Mouse (Mus musculus) liver, embryonic 16.5 days (tissue): ENCODE measurements around the gene Arhgap33. TPM values are rescaled to one million over a fixed set of nuclear protein-coding genes. Genes with fewer than 3 reads are reported as not detected.

Experiments
- ATAC-seq: fragments of 200-750 bp; cut with Nextera tagmentation; 2 replicates; pipeline ENCODE4 v1.8.0; 2017; ENCODE audit warnings: low read depth, mild to moderate bottlenecking, moderate number of reproducible peaks, moderate library complexity
- H3K27ac ChIP-seq: fragments of 300-500 bp; sonication (generic); 2 replicates; pipeline ENCODE4 v1.5.1; 2014; ENCODE audit warnings: mild to moderate bottlenecking, low read length
- H3K27me3 ChIP-seq: fragments of 300-500 bp; sonication (generic); 2 replicates; pipeline ENCODE4 v1.6.1; 2014; ENCODE audit warnings: low read depth, low read length, mixed read lengths; ENCODE audit not compliant: control insufficient read depth, insufficient read depth
- H3K36me3 ChIP-seq: fragments of 300-500 bp; sonication (generic); 2 replicates; pipeline ENCODE4 v1.6.1; 2014; ENCODE audit warnings: mild to moderate bottlenecking; ENCODE audit not compliant: control insufficient read depth, insufficient read depth
- H3K4me1 ChIP-seq: fragments of 300-500 bp; sonication (generic); 2 replicates; pipeline ENCODE4 v1.6.1; 2014; ENCODE audit warnings: low read depth, low read length, mixed read lengths; ENCODE audit not compliant: control insufficient read depth
- H3K4me2 ChIP-seq: fragments of 300-500 bp; sonication (generic); 2 replicates; pipeline ENCODE4 v1.6.1; 2014; ENCODE audit warnings: low read depth, low read length, mixed read lengths
- H3K4me3 ChIP-seq: fragments of 300-500 bp; sonication (generic); 2 replicates; pipeline ENCODE4 v1.5.1; 2014; ENCODE audit warnings: low read depth, mild to moderate bottlenecking, low read length
- H3K9ac ChIP-seq: fragments of 300-500 bp; sonication (generic); 2 replicates; pipeline ENCODE4 v1.6.1; 2014; ENCODE audit warnings: low read depth, low read length
- H3K9me3 ChIP-seq: fragments of 300-500 bp; sonication (generic); replicated peaks from 2 replicates; pipeline ENCODE4 v1.6.1; 2016; ENCODE audit warnings: low read length; ENCODE audit not compliant: control insufficient read depth
- WGBS: fragments of 180-500 bp; shearing (Covaris S2); extraction: QIAGEN DNeasy Blood & Tissue Kit; methylation state at CpG from one replicate; pipeline ENCODE4 v1.1.7; 2014; ENCODE audit not compliant: insufficient replicate concordance; 5-methylcytosine and 5-hydroxymethylcytosine counted together
- polyA plus RNA-seq: library from polyadenylated mRNA; unstranded; fragments of >200 nt; fragmentation: Nextera tagmentation; extraction: Ambion mirVana; gene quantifications from 2 replicates; pipeline ENCODE4 v1.2.1, GENCODE M21; 2015

Gene Arhgap33
- polyA plus RNA-seq, 1 experiment from 2014 or later, result 2.6 TPM

DNA sequence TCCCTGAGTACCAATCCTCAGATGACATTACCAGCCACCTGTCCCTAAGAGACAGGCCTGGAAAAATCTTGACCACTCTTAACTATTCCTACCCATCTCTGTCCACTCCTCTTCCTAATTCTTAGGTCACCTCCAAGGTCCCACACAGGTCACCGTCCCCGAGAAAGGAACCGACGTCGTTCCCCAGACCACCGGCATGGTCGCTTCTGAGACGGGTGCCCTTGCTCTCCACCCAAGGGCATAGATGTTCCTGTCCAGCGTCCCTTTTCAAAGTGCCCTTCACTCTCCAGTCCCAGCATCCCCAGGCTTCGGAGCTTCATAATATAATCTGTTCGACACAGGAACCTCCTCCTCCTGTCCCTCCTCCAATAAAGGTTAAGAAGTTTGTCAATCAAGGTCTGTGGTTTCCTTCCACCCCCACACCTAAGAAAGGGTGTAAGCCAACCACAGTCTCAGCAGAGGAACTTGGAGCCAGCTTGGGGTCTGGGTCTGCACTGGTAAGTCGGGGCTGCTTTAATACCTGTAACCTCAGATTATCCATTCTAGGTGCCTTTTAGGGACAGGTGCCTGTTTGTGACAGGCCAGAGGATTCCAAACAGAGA, 30.2 kb upstream of the Arhgap33 start, which contains the start of gene Igflr1:
Gene Igflr1, plus strand, starts transcription at position 458 of the 602 bp plus-strand sequence.
- Histone ChIP-seq H3K36me3 (peaks cover 22% of the 10 kb centered on the region), H3K9ac (no peak within 1 kb of the TSS), H3K27ac (no peak within 1 kb of the TSS; the same call in 1 of the 2 replicates), H3K4me2 (peak within 1 kb of the TSS; percentile 73), H3K4me1 (peaks cover 15% of the 10 kb centered on the region), H3K9me3 (no peaks in the 10 kb centered on the region), H3K27me3 (no peaks in the 10 kb centered on the region), H3K4me3 (no peak within 1 kb of the TSS; the same call in 1 of the 2 replicates)
- ATAC-seq, result no peak
- 87% methylated on average over 12 of the region's 12 CpGs for WGBS

DNA sequence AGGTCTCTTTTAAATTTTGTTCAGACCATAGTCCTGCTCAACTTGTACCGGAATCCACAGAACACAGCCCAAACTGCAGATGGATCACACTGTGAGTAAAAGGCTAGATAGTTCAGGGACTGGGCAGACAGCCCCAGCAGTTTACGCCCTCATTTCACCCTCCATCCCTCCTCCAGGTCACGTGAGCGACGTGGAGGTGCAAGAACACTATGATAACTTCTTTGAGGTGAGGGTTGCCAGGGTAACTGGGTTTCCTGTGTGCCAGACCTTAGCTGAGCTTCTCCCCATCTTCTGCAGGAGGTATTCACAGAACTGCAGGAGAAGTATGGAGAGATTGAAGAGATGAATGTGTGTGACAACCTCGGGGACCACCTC, 29.0 kb upstream of the Arhgap33 start:
- peaks cover 20% of the 10 kb centered on the region for H3K4me1 ChIP-seq
- peaks cover 10% of the 10 kb centered on the region for H3K36me3 ChIP-seq
- H3K9ac ChIP-seq, result peak overlapping the region; percentile 90
- H3K9me3 ChIP-seq, result no peaks in the 10 kb centered on the region
- peak overlapping the region; percentile 95 for H3K4me3 ChIP-seq
- no peaks in the 10 kb centered on the region for H3K27me3 ChIP-seq
- WGBS, result 25% methylated on average over 6 of the region's 6 CpGs
- peak overlapping the region; percentile 73 for H3K4me2 ChIP-seq
- ATAC-seq, result no peak
- peak overlapping the region; percentile 98 for H3K27ac ChIP-seq

DNA sequence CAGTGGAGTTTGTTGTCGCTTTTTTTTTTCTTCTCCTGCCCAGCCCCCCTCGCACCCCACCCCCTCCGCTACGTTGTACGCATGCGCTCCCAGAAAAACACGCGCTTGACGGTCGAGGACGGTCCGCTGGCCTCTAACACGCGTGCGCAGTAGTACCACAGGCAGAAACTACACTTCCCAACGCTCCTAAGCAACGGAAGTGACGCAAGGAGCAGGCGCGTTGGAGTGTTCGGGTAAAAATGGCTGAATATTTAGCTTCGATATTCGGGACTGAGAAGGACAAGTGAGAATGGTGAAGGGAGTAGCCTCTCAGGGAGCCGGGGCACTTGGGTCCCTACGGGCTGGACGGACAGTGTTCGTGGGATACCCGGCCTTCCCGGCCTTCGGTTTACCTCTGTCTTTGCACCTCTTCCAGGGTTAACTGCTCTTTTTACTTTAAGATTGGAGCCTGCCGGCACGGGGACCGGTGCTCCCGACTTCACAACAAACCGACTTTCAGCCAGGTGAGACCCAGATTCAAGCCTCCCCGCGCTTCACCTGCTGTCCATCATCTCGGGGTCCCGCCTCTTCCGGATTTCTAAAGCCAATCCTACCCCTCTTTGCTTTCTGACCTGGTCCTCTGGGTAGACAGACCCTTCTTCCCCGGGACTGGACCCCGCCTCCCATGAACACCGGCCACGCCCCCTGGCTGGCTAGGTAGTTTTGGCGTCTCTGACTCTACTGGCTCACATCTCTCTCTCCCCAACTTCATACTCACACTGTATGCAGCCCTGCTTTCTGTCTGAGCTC, 28.5 kb upstream of the Arhgap33 start, which contains the start of the genes U2af1l4, Gm49396 and Psenen:
Gene U2af1l4, plus strand, starts transcription at position 185 of the 789 bp plus-strand sequence.
Gene Gm49396, plus strand, starts transcription at position 228 of the 789 bp plus-strand sequence.
Gene Psenen, minus strand, starts transcription at position 511 of the 789 bp plus-strand sequence.
- H3K9ac ChIP-seq, result peak within 1 kb of the TSS; percentile 90
- no peaks in the 10 kb centered on the region for H3K9me3 ChIP-seq
- peak within 1 kb of the TSS; percentile 98 for H3K27ac ChIP-seq
- under 1% methylated on average over 45 of the region's 45 CpGs for WGBS
- H3K4me3 ChIP-seq, result peak within 1 kb of the TSS; percentile 95
- peaks cover 5% of the 10 kb centered on the region for H3K36me3 ChIP-seq
- H3K27me3 ChIP-seq, result no peaks in the 10 kb centered on the region
- H3K4me1 ChIP-seq, result peaks cover 26% of the 10 kb centered on the region
- peak within 1 kb of the TSS; percentile 73 for H3K4me2 ChIP-seq
- peak; percentile 82 for ATAC-seq

DNA sequence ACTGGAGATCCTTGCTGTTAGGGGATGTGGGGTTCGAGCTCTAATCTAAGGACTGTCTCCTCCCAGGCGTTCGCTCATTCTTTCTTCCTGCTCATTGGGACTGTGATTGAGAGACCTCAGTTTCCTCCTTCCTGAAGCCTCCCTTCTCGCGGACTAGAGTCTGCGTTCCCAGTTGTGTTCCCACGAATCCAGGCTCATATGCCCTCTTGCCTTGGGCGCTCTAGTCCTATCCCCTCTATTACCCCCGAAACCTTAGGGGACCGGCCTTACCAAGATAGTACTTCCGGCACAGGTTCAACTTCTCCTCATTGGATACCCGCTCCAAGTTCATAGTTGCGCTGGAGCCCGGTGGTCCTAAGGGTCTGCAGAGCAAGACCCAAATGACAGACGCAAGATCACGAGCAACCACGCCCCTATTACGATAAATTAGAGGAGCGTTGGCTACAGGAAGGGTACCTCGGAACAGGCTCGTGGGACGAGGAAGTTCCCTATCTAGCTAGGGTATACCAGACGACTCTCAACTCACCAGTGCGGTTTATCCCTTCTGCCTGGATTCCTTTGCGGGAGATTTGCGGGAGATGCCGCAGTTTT, 27.8 kb upstream of the Arhgap33 start:
- no peaks in the 10 kb centered on the region for H3K9me3 ChIP-seq
- peak overlapping the region; percentile 95 for H3K4me3 ChIP-seq
- H3K27me3 ChIP-seq, result no peaks in the 10 kb centered on the region
- H3K4me1 ChIP-seq, result peaks cover 31% of the 10 kb centered on the region
- H3K4me2 ChIP-seq, result peak overlapping the region; percentile 73
- no peak for ATAC-seq
- WGBS, result 0% methylated on average over 27 of the region's 27 CpGs
- H3K36me3 ChIP-seq, result peaks cover 3% of the 10 kb centered on the region; the same call in 1 of the 2 replicates
- peak overlapping the region; percentile 82 for H3K27ac ChIP-seq
- H3K9ac ChIP-seq, result peak overlapping the region; percentile 90

DNA sequence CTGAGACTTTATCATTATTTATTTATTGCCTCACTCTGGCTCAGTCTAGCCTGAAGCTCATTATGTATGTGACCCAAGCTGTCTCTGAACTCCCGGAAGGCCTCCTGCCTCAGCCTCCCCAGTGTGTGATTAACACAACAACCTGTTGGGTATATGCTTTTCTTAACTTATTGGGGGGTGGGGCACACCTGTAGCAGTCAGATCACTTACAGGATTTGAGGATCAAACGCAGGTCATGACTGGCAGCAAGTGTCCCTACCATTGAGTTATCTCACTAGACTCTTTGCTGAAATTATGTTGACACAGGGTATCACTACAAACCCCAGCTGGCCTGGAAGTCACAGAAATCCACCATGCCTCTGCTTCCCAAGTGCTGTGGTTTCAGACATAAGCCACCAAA, 25.4 kb upstream of the Arhgap33 start:
- Histone ChIP-seq H3K9ac (no peak overlapping the region), H3K27ac (peak overlapping the region; percentile 80), H3K4me2 (peak overlapping the region; percentile 80; the same call in 1 of the 2 replicates), H3K9me3 (no peaks in the 10 kb centered on the region), H3K4me3 (peak overlapping the region; percentile 76), H3K4me1 (peaks cover 31% of the 10 kb centered on the region), H3K27me3 (no peaks in the 10 kb centered on the region), H3K36me3 (peaks cover 12% of the 10 kb centered on the region)
- no peak for ATAC-seq
- 78% methylated on average over 2 of the region's 2 CpGs for WGBS

DNA sequence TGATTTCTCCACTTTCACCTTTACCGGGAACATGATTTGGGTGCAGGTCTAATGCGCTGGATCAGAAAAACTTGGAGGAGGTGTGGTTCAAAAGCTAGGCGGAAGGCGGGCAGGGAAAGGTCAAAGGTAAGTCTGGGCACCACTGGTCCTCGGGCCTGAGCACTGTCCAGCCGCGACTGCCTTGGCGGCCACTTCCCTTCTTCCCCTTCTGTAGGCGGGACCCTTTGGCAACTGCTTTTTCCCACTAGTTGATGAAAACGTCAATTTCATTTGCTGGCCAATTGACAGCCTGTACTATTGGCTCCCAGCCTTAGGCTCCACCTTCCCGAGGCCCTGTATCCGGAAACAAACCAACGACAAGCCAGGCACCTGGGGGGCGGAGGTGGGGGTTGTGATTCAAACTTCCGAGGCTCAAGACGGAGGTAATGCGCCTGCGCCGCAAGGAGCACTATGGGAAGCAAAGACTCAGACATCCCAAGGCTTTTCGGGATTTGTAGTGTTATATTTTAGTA, 24.6 kb upstream of the Arhgap33 start, which contains the start of gene Lin37:
Gene Lin37, minus strand, starts transcription at position 396 of the 512 bp plus-strand sequence.
- peak; percentile 84 for ATAC-seq
- Histone ChIP-seq H3K36me3 (peaks cover 17% of the 10 kb centered on the region), H3K4me2 (peak within 1 kb of the TSS; percentile 80), H3K9ac (peak within 1 kb of the TSS; percentile 72), H3K4me3 (peak within 1 kb of the TSS; percentile 76), H3K4me1 (peaks cover 31% of the 10 kb centered on the region), H3K27ac (peak within 1 kb of the TSS; percentile 86), H3K27me3 (no peaks in the 10 kb centered on the region), H3K9me3 (no peaks in the 10 kb centered on the region)
- WGBS, result under 1% methylated on average over 20 of the region's 20 CpGs

DNA sequence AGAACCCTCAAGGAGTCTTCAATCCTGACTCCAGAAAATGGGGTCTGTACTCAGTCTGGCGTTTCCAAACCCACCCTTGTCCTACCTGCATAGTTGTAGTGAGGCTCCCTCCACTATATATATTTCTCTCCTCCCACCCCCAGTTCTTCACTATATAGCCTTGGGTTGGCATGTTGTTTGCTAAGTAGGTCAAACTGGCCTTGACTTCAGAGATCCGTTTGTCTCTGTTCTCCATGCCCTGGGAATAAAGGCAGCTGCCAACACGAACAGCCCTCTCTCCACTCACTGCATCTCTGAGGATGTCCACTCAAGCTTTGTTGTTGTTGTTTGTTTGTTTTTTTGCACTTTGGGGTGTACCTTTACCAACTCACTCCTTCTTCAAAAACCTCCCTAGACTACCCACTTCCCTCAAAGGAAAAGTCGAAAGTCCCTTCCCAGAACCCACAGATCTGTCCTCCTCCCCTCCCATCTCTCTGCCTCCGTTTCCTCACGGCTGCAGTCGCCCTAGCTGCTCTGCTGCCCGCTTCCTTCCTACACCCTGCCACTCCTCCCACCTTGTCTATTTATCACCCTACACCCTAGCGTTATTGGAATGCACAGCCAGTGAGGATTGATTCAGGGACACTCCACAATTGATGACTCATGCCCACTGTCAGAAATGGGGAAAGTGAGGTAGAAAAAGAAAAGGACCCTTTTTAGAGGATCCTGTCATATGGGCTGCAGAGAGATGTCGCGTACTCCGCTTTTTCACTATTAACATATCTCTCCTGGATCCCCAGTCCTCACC, 24.0 kb upstream of the Arhgap33 start:
- H3K9ac ChIP-seq, result peak overlapping the region; percentile 72
- peak overlapping the region; percentile 86 for H3K27ac ChIP-seq
- H3K9me3 ChIP-seq, result no peaks in the 10 kb centered on the region
- H3K4me2 ChIP-seq, result peak overlapping the region; percentile 80
- H3K4me3 ChIP-seq, result peak overlapping the region; percentile 76
- peak; percentile 35 for ATAC-seq
- WGBS, result 8% methylated on average over 12 of the region's 12 CpGs
- H3K27me3 ChIP-seq, result no peaks in the 10 kb centered on the region
- peaks cover 17% of the 10 kb centered on the region for H3K36me3 ChIP-seq
- peaks cover 29% of the 10 kb centered on the region for H3K4me1 ChIP-seq

DNA sequence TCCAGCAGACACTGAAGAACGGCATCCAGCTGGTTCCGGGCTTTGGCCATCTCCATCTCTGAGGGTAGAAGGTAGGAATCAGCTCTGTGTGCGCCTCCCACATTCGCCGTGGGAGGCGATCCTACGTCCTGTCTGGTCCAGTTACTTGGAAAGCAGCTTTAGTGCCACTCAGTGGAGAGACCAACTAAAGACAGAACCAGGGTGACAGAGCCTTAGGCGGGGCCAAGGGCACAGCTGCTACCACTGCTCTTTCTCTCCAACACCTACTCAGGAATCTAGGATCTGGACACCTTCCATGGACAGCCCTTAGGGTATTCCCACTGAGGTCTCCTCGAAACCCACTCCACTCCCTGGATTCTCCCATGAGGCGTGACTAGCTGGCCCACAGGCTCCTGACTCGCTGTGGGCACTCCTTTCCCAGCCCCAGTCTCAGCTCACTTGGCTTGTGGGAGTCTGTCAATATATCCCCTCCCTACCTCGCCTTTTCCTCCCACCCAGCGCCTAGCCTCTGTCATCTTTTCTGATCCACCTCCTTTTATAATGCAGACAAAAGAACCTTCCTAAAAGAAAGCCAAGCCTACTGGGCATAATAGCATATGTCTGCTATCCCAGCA, 23.1 kb upstream of the Arhgap33 start:
- peak overlapping the region; percentile 86 for H3K27ac ChIP-seq
- H3K4me2 ChIP-seq, result peak overlapping the region; percentile 80
- H3K9ac ChIP-seq, result peak overlapping the region; percentile 72
- H3K36me3 ChIP-seq, result peaks cover 17% of the 10 kb centered on the region
- no peaks in the 10 kb centered on the region for H3K9me3 ChIP-seq
- peaks cover 35% of the 10 kb centered on the region for H3K4me1 ChIP-seq
- H3K27me3 ChIP-seq, result no peaks in the 10 kb centered on the region
- peak overlapping the region; percentile 76 for H3K4me3 ChIP-seq
- WGBS, result 80% methylated on average over 13 of the region's 13 CpGs
- no peak for ATAC-seq
